Mouse (Mus musculus) liver, adult 2 months (tissue): ENCODE results near the gene Gm20425. TPM values are rescaled to one million over a fixed set of nuclear protein-coding genes. Genes with fewer than 3 reads are reported as not detected.

Experiments
- DNase-seq: peaks from one replicate; pipeline ENCODE4 v3.0.0-alpha.2; 2011; ENCODE audit warnings: low read depth, low spot score; ENCODE audit errors: extremely low read depth
- H3K27ac ChIP-seq: fragments of 200-500 bp; replicated peaks from 2 replicates; pipeline ENCODE4 v1.5.1; 2012; ENCODE audit warnings: low read depth, mild to moderate bottlenecking, control low read depth, inconsistent platforms, low read length; ENCODE audit not compliant: insufficient read depth
- H3K27me3 ChIP-seq: fragments of 200-500 bp; 2 replicates; pipeline ENCODE4 v1.6.1; 2012; ENCODE audit warnings: mild to moderate bottlenecking, moderate library complexity, low read length, inconsistent platforms; ENCODE audit not compliant: control insufficient read depth, insufficient read depth
- H3K36me3 ChIP-seq: fragments of 200-500 bp; 2 replicates; pipeline ENCODE4 v1.6.1; 2012; ENCODE audit warnings: low read length, inconsistent platforms; ENCODE audit not compliant: control insufficient read depth, insufficient read depth
- H3K4me1 ChIP-seq: fragments of 200-500 bp; 2 replicates; pipeline ENCODE4 v1.6.1; 2011; ENCODE audit warnings: low read length; ENCODE audit not compliant: control insufficient read depth, insufficient read depth
- H3K4me3 ChIP-seq: fragments of 200-500 bp; 2 replicates; pipeline ENCODE4 v1.5.1; 2011; ENCODE audit warnings: low read depth, mild to moderate bottlenecking, control low read depth, low read length, moderate library complexity; ENCODE audit not compliant: insufficient read depth
- H3K79me2 ChIP-seq: fragments of 200-500 bp; 2 replicates; pipeline ENCODE4 v1.6.1; 2012; ENCODE audit warnings: inconsistent platforms, mild to moderate bottlenecking, low read length, moderate library complexity; ENCODE audit not compliant: control insufficient read depth, insufficient read depth
- H3K9ac ChIP-seq: fragments of 200-500 bp; 2 replicates; pipeline ENCODE4 v1.6.1; 2012; ENCODE audit warnings: low read depth, mild to moderate bottlenecking, control low read depth, inconsistent platforms, low read length
- CTCF ChIP-seq: fragments of 200-500 bp; IDR thresholded peaks from 2 replicates; pipeline ENCODE4 v1.5.1; 2011; ENCODE audit warnings: low read depth, low read length, control low read depth
- POLR2A ChIP-seq: fragments of 200-500 bp; IDR thresholded peaks from 2 replicates; pipeline ENCODE4 v1.6.1; 2011; ENCODE audit warnings: low read length, control low read depth; ENCODE audit not compliant: insufficient read depth; ENCODE audit errors: extremely low read depth
- WGBS: fragments of 180-500 bp; shearing (Covaris S2); methylation state at CpG from one replicate; pipeline ENCODE4 v1.1.7; 2018; 5-methylcytosine and 5-hydroxymethylcytosine counted together
- polyA plus RNA-seq: library from polyadenylated mRNA; depleted of rRNA; stranded (reverse); fragments of >200 nt; gene quantifications from 2 replicates; pipeline ENCODE4 v1.2.3, GENCODE M21; 2012; rRNA removed
- total RNA-seq: library from RNA; depleted of rRNA; stranded (reverse); fragments of >200 nt; gene quantifications from 2 replicates; pipeline ENCODE4 v1.2.3, GENCODE M21; 2014; rRNA removed

The Gm20425 gene
- total RNA-seq (0.94 and 1.1 TPM in 2 replicates), polyA plus RNA-seq (0.37 and 0.43 TPM in 2 replicates)

GRCm38 (mm10) chr9:103230151-103230951 lies at the start of gene Gm20425, which contains the start of gene Trf:
Gene Gm20425 (minus strand): TSS chr9:103230307.
Gene Trf (minus strand): TSS chr9:103230444.
- H3K27ac ChIP-seq: peak within 1 kb of the TSS; percentile 90
- WGBS: under 1% methylated on average over 29 of the region's 29 CpGs
- no peak; the same call in 1 of the 2 replicates for TF ChIP-seq CTCF
- TF ChIP-seq POLR2A: peak; percentile 100
- H3K36me3 ChIP-seq: peaks cover 21% of the 10 kb centered on the region
- no peaks in the 10 kb centered on the region for H3K27me3 ChIP-seq
- peak; percentile 97 for DNase-seq
- H3K4me1 ChIP-seq: peaks cover 41% of the 10 kb centered on the region
- peak within 1 kb of the TSS; percentile 73 for H3K9ac ChIP-seq
- H3K4me3 ChIP-seq: peak within 1 kb of the TSS; percentile 54
- H3K79me2 ChIP-seq: no peaks in the 10 kb centered on the region

GRCm38 (mm10) chr9:103276876-103277275 lies 46.8 kb upstream of the Gm20425 start:
- Histone ChIP-seq H3K4me3 (no peak overlapping the region), H3K79me2 (no peaks in the 10 kb centered on the region), H3K9ac (no peak overlapping the region), H3K27me3 (no peaks in the 10 kb centered on the region), H3K4me1 (no peaks in the 10 kb centered on the region), H3K36me3 (peaks cover 53% of the 10 kb centered on the region), H3K27ac (no peak overlapping the region)
- TF ChIP-seq CTCF (no peak), POLR2A (no peak)
- no peak for DNase-seq
- 87% methylated on average over 6 of the region's 6 CpGs for WGBS

- H3K27ac ChIP-seq: no peak overlapping the region
- H3K4me3 ChIP-seq: no peak overlapping the region
- DNase-seq: no peak
- H3K9ac ChIP-seq: no peak overlapping the region
- H3K36me3 ChIP-seq: peaks cover 48% of the 10 kb centered on the region
- H3K27me3 ChIP-seq: no peaks in the 10 kb centered on the region
- WGBS: 87% methylated on average over 1 of the region's 1 CpGs
- no peaks in the 10 kb centered on the region for H3K79me2 ChIP-seq
- H3K4me1 ChIP-seq: no peaks in the 10 kb centered on the region
- TF ChIP-seq CTCF (no peak), POLR2A (no peak)
Observed at GRCm38 (mm10) chr9:103275676-103276075, 45.6 kb upstream of the Gm20425 start.

GRCm38 (mm10) chr9:103274819-103275218 lies 44.7 kb upstream of the Gm20425 start:
- H3K4me1 ChIP-seq: no peaks in the 10 kb centered on the region
- H3K4me3 ChIP-seq: no peak overlapping the region
- no peak overlapping the region for H3K9ac ChIP-seq
- DNase-seq: peak; percentile 95
- peaks cover 43% of the 10 kb centered on the region for H3K36me3 ChIP-seq
- WGBS: 23% methylated on average over 8 of the region's 8 CpGs
- no peaks in the 10 kb centered on the region for H3K79me2 ChIP-seq
- TF ChIP-seq CTCF: no peak
- no peak for TF ChIP-seq POLR2A
- H3K27ac ChIP-seq: peak overlapping the region; percentile 56
- no peaks in the 10 kb centered on the region for H3K27me3 ChIP-seq

GRCm38 (mm10) chr9:103271104-103271503 lies 41.0 kb upstream of the Gm20425 start:
- no peaks in the 10 kb centered on the region for H3K79me2 ChIP-seq
- no peak overlapping the region for H3K4me3 ChIP-seq
- H3K36me3 ChIP-seq: peaks cover 57% of the 10 kb centered on the region
- 53% methylated on average over 4 of the region's 4 CpGs for WGBS
- H3K27ac ChIP-seq: no peak overlapping the region
- H3K27me3 ChIP-seq: no peaks in the 10 kb centered on the region
- no peak for DNase-seq
- no peaks in the 10 kb centered on the region for H3K4me1 ChIP-seq
- TF ChIP-seq POLR2A: no peak
- no peak for TF ChIP-seq CTCF
- no peak overlapping the region for H3K9ac ChIP-seq

GRCm38 (mm10) chr9:103265778-103266177 lies 35.7 kb upstream of the Gm20425 start:
- no peak overlapping the region for H3K9ac ChIP-seq
- no peak overlapping the region for H3K27ac ChIP-seq
- no peak for TF ChIP-seq POLR2A
- TF ChIP-seq CTCF: peak; percentile 17; the same call in 1 of the 2 replicates
- H3K27me3 ChIP-seq: no peaks in the 10 kb centered on the region
- H3K4me3 ChIP-seq: no peak overlapping the region
- DNase-seq: peak; percentile 25
- 92% methylated on average over 4 of the region's 4 CpGs for WGBS
- H3K4me1 ChIP-seq: no peaks in the 10 kb centered on the region
- H3K36me3 ChIP-seq: peaks cover 72% of the 10 kb centered on the region
- H3K79me2 ChIP-seq: no peaks in the 10 kb centered on the region
